Mouse (Mus musculus): ENCODE results near the gene Olfr70.

Gene Olfr70

GRCm38 (mm10) chr4:43711821-43712220 lies 11.2 kb upstream of the Olfr70 start:
- DNase-seq (ENCODE audit: low read depth, low spot score): peak; percentile 82

- no peak for DNase-seq (ENCODE audit: low read depth, low spot score)
Observed at GRCm38 (mm10) chr4:43709869-43710268, 9.3 kb upstream of the Olfr70 start, which contains the start of gene Olfr71. TSS of gene Olfr71 (minus strand) at chr4:43710255.

GRCm38 (mm10) chr4:43705991-43706390 lies 5.4 kb upstream of the Olfr70 start:
- no peak for DNase-seq (ENCODE audit: low read depth, low spot score)

GRCm38 (mm10) chr4:43703851-43704250 lies 3.2 kb upstream of the Olfr70 start:
- DNase-seq (ENCODE audit: low read depth, low spot score): no peak

GRCm38 (mm10) chr4:43703439-43703838 lies 2.8 kb upstream of the Olfr70 start:
- no peak for DNase-seq (ENCODE audit: low read depth, low spot score)

GRCm38 (mm10) chr4:43696561-43696960 lies 4.0 kb downstream of the Olfr70 start:
- DNase-seq (ENCODE audit: low read depth, low spot score): peak; percentile 77

- DNase-seq (ENCODE audit: low read depth, low spot score): no peak
Observed at GRCm38 (mm10) chr4:43695249-43695671, 5.3 kb downstream of the Olfr70 start.

- DNase-seq (ENCODE audit: low read depth, low spot score): no peak
Observed at GRCm38 (mm10) chr4:43694439-43695248, 6.0 kb downstream of the Olfr70 start.

GRCm38 (mm10) chr4:43693806-43694241 lies 6.8 kb downstream of the Olfr70 start:
- peak; percentile 43 for DNase-seq (ENCODE audit: low read depth, low spot score)

GRCm38 (mm10) chr4:43691026-43691425 lies 9.6 kb downstream of the Olfr70 start:
- peak; percentile 59 for DNase-seq (ENCODE audit: low read depth, low spot score)

- no peak for DNase-seq (ENCODE audit: low read depth, low spot score)
Observed at GRCm38 (mm10) chr4:43690021-43690420, 10.6 kb downstream of the Olfr70 start.

GRCm38 (mm10) chr4:43679416-43680043 lies 21.1 kb downstream of the Olfr70 start:
- DNase-seq (ENCODE audit: low read depth, low spot score): peak; percentile 34

GRCm38 (mm10) chr4:43678541-43678940 lies 22.1 kb downstream of the Olfr70 start:
- peak; percentile 65 for DNase-seq (ENCODE audit: low read depth, low spot score)

GRCm38 (mm10) chr4:43675608-43676007 lies 25.0 kb downstream of the Olfr70 start:
- no peak for DNase-seq (ENCODE audit: low read depth, low spot score)

GRCm38 (mm10) chr4:43674974-43675373 lies 25.6 kb downstream of the Olfr70 start:
- DNase-seq (ENCODE audit: low read depth, low spot score): no peak

- DNase-seq (ENCODE audit: low read depth, low spot score): no peak
Observed at GRCm38 (mm10) chr4:43673703-43674102, 26.9 kb downstream of the Olfr70 start.

- DNase-seq (ENCODE audit: low read depth, low spot score): peak; percentile 95
Observed at GRCm38 (mm10) chr4:43672070-43672469, 28.5 kb downstream of the Olfr70 start.

GRCm38 (mm10) chr4:43669428-43669794 lies 31.2 kb downstream of the Olfr70 start:
- DNase-seq (ENCODE audit: low read depth, low spot score): no peak

GRCm38 (mm10) chr4:43668782-43669427 lies 31.7 kb downstream of the Olfr70 start, which contains the start of the genes Tmem8b and Fam221b:
TSS of gene Tmem8b (plus strand) at chr4:43668971.
TSS of gene Fam221b (minus strand) at chr4:43669145.
- peak; percentile 97 for DNase-seq (ENCODE audit: low read depth, low spot score)

- peak; percentile 60 for DNase-seq (ENCODE audit: low read depth, low spot score)
Observed at GRCm38 (mm10) chr4:43666412-43666811, 34.2 kb downstream of the Olfr70 start.

GRCm38 (mm10) chr4:43657146-43657545 lies 43.5 kb downstream of the Olfr70 start:
- DNase-seq (ENCODE audit: low read depth, low spot score): peak; percentile 65

Measured in brain, adult 2 months (tissue).